Mouse (Mus musculus): ENCODE measurements around the gene Agfg2.
"Not testable (repeated sequence)": the region's sequence is repeated elsewhere in the genome, so short reads cannot be mapped to it uniquely, and the experiment has no call there.

The Agfg2 gene

DNA sequence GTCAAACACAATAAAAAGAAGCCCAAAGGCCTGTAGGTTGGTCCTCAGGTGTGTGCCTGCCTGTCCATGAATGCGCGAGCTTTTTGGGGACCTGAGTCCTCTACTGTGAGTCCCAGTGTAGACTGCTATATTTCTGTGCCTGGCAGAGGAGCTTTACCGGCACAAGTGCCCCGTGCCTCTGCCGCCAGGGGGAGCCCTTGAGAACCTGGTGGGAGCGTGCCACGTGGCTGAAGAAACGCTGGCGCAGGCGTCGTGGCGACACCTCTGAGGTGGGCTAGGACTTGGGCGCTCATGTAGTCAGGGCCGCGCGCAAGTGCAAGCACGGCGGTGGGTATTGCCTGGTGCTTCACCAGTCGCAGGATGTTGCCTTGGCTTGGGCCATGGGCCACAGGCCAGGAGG is 43.5 kb downstream of the Agfg2 start, which contains the start of gene Sap25:
Gene Sap25 (plus strand): TSS at position 281 of the 400 bp plus-strand sequence.
- peak; percentile 57 for DNase-seq

DNA sequence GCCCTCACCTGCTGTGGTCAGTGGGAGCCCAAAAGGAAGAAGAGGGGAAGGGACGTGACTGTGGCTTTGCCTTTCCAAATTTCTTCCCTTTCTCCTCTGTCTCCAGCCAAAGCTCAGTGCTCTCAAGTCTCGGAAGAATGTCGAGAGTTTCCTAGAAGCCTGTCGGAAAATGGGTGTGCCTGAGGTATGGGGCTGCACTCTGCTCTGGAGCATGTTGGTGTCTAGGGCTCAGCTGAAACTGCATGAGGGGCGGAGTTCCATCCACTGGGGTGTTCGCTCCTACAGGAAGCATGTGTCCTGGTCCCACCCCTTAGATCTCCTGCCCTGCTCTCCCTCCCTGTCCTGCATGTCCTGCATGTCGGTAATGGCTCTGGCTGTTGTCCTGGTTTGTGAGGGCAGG is 45.1 kb downstream of the Agfg2 start:
- DNase-seq, result no peak

DNA sequence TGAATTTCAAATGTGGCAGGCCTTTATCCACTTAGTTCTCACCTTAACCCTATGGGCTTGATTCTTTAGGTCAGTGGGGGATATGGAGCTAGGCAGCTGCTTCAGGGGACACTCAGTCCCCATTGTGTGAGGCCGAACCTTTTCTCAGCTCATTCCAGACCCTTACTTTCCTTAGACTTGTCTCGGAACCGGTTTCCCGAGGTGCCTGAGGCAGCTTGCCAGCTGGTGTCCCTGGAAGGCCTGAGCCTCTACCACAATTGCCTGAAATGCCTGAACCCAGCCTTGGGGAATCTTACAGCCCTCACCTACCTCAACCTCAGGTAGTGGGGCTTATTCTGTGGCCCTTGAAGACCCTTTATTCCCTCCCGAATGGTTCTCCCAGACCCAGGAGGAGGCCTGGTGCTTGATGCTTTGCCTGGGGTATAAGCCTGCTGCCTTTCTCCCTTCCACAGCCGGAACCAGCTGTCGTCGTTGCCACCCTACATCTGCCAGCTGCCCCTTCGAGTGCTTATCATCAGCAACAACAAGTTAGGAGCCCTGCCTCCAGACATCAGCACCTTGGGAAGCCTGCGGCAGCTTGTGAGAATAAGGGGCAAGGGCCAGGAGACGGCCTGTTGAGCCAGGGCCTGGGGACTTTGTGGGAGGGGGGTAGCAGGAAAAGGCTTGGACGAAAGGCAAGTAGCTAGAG is 51.0 kb downstream of the Agfg2 start:
- DNase-seq, result peak; percentile 77

DNA sequence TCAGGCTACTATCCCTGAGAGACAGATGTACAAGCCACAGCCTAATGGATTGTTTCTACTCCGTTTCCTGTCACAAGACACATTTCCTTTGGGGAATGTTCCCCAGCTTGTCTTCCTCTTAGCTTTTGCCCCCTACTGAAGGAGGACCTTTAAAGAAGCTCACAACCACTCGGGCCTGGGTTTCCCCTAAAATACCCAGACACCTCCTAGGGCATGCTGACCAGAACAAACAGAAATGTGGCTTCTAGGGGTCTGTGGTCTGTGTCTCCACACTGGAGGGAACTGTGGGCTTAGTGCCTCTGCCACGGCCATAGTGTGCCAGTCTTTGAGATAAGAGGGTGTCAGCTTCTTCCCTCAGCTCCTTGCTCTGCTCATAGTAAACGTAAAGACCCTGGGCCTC is 52.9 kb downstream of the Agfg2 start:
- DNase-seq, result no peak

DNA sequence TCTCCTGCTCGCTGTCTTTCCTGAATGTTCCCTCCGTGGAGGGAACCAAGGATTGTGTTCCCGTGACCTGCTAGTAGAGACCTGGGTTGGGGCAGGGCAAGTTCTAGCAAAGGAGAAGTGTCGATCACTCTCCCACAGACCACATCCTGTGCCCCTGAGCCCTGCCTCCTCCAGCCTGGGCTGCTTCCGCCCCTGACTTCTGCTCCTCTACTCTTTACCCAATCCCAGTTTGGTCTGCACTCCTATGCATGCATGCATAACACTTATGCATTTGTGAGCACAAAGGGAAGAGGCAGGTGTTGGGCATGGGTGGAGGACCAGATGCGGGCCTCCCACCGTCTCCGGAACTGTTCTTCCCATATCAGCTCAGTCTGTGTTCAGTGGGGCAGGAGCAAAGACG is 53.4 kb downstream of the Agfg2 start:
- DNase-seq, result peak; percentile 53

DNA sequence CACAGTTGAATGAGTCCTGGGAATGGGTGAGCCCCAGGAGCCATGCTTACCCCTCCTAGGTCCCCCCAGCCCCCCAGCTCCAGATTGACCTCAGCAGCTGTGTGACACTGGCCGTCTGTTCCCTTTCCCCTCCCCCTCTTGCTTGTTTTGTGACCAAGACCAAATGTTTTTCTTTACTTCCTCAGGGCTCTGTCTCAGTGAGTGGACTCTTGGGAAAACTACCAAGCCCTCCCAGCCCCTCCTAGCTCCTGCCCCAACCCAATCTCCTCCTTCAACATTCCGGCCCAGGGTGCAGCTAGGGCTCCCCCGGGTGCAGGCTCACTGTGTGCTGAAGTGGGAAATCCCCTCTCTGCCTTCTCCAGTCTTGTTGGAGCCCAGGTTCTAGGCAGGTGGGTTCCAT is 53.9 kb downstream of the Agfg2 start:
- peak; percentile 65 for DNase-seq

DNA sequence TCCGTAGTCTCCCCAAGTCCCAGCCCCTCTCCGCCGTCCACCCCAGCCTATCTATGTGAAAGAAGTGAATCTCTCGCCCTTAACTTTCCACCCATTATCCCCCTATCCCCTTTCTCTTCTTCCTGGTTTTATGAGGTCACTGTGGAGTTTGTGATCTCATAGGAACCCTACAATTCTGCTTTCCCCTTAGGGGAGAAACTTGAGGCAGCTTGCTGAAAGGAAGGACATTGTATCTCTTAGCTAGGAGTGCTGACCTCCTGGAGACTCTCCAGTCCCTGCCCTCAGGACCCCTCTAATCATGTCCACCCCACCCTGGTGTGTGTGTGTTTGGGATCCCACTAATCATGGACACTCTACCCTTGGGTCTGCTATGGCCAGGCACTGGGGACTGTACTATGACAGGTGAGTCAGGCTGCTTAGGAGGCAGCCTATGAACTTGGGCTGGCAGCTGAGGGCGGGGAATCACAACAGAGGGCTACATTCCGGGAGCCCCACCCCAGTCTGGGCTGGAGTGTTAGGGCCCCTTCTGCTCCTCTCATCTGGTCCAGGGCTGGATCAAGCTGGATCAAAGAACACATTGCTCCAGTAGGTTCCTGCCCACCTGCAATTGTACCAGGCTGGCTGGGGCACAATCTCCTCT is 54.5 kb downstream of the Agfg2 start:
- DNase-seq, result peak; percentile 62

DNA sequence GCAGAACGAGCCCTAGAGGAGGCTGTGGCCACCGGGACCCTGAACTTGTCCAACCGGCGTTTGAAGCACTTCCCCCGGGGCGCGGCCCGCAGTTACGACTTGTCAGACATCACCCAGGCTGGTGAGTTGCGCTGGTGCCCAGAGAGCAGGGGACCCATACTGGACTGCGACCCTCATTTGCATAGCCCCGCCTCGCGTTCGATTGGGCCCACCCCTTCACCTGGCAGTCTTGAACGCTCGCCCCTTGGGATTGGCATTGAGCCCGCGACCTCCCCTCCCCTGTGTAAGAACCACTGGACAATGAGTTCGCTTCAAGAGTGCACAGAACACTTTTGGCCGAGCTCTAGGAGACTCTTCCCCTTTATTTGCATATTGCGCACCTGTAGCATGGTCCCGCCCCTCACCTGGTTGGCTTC is 55.2 kb downstream of the Agfg2 start:
- peak; percentile 74 for DNase-seq

DNA sequence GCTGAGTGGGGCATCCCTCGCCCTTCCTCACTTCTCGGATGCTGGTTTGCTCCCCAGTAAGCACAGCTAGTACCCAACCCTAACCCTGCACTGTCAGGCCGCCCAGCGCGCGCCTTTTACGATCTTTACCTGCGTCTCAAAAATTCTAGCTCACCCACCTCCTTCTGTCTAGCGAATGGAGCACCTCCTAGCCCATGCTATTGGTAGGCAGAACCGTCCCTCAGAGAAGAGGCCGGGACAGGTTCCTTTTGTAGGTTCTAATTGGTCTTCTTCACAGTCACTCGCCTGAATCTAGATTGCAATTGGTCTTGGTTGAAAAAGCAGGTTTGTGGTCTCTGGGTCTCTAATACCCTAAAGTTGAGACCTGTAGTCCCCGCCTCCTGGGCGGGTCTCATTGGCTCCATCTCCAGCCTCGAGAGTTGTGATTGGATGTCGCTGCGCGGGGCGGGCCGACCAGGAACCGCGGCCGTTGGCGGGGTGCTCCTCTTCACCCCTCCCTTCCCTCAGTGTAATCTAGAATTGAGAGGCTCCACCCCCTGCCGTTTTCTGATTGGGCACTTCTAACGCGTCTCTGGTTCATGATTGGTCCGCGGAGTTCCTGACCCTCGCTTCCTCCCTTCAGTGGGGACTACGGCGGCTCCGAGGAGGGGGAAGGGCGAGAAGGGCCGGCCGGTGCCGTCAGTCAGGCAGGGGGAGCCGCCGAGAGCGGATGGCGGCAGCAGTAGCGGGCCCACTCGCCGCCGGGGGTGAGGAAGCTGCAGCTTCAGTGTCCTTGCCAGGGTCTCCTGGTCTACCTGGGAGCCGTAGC is 55.8 kb downstream of the Agfg2 start, which contains the start of the genes Fbxo24, Lrch4 and Gm20605:
Gene Fbxo24 (minus strand): TSS at position 505 of the 808 bp plus-strand sequence.
Gene Lrch4 (plus strand): TSS at position 624 of the 808 bp plus-strand sequence.
Gene Gm20605 (plus strand): TSS at position 678 of the 808 bp plus-strand sequence.
- peak; percentile 97 for DNase-seq

DNA sequence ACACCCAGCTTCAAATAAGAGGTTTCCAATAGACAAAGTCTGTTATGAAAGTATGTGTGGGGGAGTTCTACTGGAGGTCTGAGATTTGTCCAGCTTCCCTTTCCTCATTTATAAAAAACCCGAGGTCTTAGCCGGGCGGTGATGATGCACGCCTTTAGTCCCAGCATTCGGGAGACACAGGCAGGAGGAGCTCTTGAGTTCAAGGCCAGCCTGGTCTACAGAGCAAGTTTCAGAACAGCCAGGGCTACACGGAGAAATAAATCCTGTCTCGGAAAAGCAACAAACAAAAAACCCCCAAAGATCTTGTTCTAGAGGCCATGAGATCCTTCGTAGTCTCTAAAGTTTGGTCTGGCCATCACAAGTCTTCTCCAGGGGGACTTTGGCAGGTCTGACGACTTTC is 56.5 kb downstream of the Agfg2 start:
- peak; percentile 39 for DNase-seq

DNA sequence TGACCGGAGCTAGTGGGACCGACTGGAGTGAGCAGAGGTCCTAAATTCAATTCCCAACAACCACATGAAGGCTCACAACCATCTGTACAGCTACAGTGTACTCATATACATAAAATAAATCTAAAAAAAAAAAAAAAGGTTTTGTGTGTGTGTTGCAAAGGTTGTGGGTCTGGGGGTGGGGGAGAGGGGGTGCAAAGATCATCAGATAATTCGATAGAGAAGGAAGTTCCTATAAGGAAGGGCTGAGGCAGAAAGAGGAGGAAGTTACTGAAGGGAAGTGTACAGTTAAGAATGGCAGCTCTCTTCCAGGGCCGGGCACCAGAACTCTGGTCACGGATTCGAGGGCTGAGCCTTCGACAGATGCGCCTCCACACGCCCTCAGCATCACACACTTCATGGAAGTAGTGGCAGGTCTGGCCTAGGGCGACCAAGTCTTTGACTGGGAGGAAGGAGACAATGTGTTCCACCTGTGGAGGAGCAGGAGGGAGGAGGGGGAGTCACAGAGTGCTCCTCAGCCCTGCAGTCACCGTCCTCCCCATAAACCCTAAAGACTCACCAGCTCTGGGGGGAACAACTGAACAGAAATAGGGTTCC is 60.5 kb downstream of the Agfg2 start:
- DNase-seq, result no peak

DNA sequence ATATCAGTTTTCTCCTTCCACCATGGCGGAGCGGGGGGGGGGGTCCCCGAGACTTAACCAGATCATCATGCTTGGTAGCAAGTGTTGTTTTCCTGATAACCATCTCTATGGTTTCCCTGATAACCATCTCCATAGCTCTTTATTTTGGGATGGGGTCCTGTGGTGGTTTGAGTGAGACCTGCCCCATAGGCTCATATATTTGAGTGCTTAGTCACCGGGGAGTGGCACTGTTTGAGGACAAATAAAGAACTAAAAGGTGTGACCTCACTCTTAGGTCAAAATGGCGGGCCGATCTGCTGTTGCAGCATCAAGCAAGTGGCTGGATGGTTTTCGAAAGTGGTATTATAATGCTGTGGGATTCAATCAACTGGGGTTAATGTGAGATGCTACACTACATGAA is 69.2 kb downstream of the Agfg2 start:
- DNase-seq, result no peak

DNA sequence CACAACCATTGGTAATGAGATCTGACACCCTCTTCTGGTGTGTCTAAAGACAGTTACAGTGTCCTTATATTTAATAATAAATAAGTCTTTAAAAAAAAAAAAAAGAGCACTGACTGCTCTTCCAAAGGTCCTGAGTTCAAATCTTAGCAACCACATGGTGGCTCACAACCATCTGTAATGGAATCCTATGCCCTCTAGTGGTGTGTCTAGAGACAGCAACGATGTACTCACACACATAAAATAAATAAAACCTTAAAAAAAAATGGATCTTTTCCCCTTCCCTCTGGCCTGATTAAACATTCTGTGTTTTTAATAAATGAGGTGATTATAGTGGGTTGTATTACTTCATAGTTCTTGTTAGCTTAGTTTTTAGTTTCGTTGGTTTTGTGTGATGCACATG is 69.6 kb downstream of the Agfg2 start:
- DNase-seq, result not testable (repeated sequence)

DNA sequence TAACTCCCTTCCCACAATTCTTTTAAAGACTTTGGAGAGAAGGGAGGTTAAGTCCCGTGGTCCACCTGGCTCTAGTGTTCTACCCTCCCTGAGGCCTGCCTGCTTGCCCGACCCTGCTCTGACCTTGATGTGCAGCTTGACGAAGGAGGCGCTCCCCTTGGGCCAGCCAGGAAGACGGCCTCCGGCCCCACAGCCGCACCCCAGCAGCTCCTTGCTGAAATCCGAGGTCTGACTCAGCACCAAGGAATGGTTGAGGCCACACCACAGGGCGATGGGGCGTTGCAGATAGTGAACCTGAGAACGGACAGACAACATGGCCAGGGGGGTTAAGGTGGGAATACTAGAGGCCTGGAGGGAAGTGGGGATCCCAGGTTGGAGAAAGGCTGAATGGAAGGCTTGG is 71.0 kb downstream of the Agfg2 start, which contains the start of gene Pcolce:
Gene Pcolce (minus strand): TSS at position 235 of the 400 bp plus-strand sequence.
- peak; percentile 34 for DNase-seq

DNA sequence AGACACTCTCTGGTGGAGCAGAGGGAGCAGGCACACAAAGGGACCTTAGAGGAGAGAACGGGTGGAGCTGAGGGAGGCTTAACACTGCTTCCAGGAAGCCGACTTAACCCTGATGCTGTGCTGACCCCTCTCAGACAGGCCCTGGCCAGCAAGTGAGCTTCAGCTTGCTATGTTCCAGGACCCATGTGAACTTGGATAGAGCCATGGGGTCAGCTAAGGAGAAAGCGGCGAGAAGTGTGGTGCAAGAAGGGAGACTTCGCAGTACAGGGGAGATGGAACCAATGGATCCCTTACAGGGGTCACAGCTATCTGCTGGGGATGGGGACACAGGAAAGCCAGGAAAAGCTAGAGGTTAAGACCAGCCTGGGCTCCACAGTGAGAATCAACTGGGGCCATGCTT is 71.5 kb downstream of the Agfg2 start:
- DNase-seq, result no peak

DNA sequence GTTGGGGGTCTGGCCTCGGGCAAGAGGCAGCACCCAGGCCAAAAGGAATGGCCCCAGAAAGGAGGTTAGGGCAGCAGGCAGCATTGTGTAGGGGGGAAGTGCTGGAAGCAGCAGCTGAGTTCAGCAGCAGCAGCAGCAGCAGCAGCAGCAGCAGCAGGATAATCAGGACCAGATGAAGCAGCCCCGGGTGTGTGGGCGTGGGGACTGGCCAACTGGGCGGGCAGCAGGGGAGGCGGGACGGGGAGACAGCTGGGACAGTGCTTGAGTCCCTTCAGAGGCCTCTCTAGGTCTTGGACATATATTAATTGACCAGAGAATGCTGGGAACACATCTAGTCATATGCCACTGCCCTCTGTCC is 73.3 kb downstream of the Agfg2 start:
- peak; percentile 61 for DNase-seq

DNA sequence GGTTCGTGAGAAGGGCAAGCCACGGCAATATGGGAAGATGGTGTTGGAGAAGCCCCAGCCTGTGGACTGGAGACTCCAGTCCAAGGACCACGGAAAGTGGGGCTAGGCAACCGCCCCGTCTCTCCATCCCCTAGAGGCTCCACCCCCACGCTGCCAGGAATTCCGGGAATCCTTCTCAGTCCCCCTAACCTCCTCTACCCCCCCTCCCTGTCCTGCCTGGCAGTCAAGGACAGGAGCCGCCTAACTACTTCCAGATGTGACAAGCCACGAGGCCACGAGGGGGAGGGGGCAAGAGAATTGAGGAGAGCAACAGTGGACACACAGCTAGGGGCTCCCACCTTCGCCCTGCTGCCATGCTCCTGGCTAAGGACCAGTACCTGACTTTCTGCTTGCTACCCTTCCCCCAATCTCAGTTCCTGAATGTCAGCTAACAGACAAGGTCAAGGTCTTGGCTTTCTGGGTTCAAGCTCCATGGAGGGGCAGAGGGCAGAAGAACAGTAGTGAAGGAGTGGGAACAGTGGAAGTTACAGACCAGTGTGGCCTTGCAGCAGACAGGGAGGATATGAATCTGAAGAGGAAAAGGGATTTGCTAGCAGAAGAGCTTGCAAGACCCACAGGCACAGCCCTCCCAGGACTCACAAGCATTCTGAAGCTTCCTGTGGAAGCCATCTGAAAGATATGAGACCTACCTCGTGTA is 73.8 kb downstream of the Agfg2 start:
- DNase-seq, result peak; percentile 80

DNA sequence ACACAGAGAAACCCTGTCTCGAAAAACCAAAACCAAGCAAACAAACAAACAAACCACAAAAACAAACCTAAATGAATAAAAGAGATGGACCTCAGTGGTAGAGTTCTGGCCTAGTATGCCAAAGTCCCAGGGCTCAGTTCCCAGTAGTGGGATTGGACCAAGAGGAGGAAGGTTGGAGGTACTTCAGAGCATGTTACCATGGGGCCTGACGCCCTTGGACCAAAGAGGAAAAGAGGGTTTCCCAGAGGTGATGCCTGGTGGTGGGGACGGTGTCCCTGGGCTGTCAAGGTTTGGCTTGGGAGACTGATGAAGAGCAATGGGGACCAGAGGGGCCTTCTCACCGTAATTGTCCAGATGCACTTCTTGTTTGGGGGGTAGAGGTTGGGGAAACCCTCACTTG is 74.5 kb downstream of the Agfg2 start:
- DNase-seq, result no peak

DNA sequence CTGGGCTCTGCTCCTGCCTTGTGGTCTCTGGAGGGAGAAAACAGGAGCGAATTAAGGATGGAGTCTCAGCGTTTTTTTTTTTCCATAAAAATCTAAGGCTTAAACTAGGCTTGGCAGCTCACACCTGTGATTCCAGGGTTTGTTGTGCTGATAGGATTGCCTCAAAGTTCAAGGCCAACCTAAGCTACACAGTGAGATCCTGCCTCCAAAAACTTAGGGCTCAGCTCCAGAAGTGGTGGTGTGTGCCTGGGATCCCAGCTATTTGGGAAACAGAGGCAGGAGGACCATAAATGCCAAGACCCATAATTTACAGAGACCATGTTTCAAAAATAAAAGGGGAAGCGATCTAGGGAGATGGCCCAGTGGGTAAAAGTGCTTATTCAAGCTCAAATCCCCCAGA is 75.2 kb downstream of the Agfg2 start:
- DNase-seq, result no peak

DNA sequence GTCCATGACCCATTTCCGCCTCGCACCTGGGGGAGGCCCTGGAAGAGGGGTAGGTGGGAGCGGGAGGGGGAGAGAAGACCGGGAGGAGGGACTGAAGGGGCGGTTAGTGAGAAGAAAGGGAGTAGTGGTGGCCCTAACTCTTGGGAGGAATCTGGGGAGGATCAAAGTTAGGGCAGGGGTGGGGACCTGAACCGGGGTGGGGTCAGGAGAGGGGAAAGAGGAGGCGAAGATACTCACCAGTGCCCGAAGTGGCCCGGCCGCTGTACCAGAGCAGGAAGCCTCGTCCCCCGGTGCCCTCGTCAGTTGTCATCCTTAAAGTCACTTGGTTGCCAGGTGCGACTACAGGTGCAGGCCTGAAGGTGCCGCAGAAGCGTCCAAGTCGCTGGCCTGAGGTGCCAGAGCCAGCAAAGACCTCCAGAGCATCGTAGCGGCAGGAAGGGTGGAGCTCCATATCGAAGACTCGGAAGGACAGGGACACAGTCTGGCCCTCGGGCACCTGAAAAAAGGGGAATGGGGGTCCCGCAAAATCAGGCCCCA is 75.8 kb downstream of the Agfg2 start:
- no peak for DNase-seq

DNA sequence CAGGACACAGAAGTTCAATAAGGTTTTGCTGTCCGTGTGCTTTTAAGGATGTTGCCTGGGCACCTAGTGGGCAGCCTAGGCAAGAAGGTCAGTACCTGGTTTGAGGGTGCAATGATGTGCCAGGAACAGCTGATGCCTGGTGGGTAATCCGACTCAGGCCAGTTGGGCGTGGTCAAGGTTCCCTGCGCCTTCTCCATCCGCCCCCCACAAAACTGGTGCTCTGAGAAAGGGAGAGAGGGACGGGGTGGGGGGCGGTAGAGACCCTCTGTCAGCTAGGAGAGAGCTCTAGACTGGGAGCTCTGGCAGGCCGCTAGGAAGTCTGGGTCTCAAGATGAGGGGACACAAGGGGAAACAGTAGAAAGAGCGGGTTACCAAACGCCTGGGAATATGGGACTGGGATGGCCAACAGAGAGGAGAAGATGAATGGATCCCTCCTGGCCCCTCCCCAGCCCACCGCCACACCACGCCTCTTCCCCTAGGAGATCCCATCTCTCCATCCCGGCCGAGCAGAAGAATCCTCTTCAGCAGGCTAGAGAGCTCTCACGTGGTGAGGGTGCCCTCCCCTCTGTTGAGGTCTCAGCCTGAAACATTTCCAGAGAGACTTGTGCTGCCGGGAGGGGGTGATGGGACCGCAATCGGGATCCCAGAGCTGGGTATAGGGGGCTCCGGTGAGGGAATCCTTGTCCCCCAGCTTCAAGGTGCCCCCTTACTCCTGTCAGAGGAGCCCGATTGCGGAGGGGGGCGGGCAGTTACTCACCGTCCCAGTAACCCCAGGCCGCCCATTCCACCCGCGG is 76.5 kb downstream of the Agfg2 start:
- DNase-seq, result peak; percentile 19

All from lung, postnatal 14 days (tissue).